Mouse (Mus musculus) kidney, adult 18-20 months (tissue): ENCODE data around the gene Trim10.
A peak's percentile ranks its signal among the peaks of the same experiment; 100 is the strongest.

Source experiments
- DNase-seq: peaks from one replicate; pipeline ENCODE4 v3.0.0; 2021

The Trim10 gene

GRCm38 (mm10) chr17:36915076-36915475 lies 45.7 kb downstream of the Trim10 start:
- peak; percentile 67 for DNase-seq

- no peak for DNase-seq
Observed at GRCm38 (mm10) chr17:36920239-36920638, 50.9 kb downstream of the Trim10 start.

DNA sequence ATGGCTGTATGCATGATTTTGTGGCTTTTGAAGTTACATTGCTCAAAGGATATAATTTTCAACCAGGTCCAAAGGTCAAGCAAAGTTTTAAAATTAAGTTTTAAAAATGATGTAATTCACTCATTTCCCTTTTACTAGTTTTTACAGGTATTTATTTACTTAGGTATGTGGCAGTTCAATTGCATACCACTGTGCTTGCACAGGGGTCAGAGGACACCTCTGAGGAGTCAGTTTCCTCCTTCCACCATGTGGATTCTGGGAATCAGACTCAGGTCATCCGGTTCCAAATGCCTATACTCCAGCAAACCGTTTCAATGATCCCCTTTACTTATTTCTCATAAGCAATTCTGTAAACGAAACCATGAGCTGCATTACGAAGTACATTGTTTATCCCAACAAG lies 53.3 kb downstream of the Trim10 start:
- no peak for DNase-seq

DNA sequence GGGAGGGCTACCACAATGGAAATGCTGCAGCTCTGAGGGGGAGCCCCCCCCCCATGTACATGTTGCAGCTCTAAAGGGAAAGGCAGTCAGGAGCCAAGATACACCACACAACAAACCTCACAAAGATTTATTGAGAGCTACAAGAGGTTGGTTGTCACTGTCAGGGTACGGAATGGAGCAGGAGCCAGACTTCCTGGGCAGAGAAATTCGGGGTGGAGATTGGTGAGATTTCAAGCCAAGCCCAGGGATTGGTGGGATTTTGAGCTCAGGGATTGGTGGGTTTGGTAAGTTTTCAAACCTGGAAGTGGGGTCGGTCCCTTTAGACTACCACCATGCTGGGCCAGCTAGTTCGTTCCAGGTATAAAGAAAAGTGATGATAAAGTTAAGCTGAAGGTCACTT lies 54.1 kb downstream of the Trim10 start:
- DNase-seq, result no peak
